Mouse (Mus musculus) A20 (cell line): ENCODE measurements around the gene Col25a1.

Source experiments
- DNase-seq: peaks from one replicate; pipeline ENCODE4 v3.0.0-alpha.2; 2011; ENCODE audit warnings: low read depth, low spot score

Col25a1 gene

DNA sequence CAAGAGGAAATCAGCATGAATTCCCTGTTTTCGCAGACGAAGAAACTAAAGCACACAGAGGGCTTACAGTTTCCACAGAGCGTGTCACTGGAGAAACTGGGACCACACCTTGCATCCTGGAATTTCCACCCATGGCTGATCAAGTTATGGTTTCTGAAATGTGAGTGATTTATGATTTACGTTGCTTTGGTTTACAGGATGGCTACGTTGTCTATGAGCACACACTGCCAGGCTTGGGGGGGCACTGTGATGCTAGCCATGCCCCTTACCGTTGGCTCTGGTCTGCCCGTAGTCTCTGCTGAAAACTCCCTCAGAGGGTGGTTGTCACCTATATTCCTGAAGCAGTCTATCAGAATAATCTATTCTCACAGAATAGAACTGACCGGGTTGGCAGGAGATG, at the start of gene Col25a1:
Gene Col25a1 (plus strand): TSS at position 301 of the 400 bp plus-strand sequence.
- no peak for DNase-seq

- DNase-seq: no peak
Observed at GRCm38 (mm10) chr3:130083312-130083711, 48.0 kb upstream of the Col25a1 start.

DNA sequence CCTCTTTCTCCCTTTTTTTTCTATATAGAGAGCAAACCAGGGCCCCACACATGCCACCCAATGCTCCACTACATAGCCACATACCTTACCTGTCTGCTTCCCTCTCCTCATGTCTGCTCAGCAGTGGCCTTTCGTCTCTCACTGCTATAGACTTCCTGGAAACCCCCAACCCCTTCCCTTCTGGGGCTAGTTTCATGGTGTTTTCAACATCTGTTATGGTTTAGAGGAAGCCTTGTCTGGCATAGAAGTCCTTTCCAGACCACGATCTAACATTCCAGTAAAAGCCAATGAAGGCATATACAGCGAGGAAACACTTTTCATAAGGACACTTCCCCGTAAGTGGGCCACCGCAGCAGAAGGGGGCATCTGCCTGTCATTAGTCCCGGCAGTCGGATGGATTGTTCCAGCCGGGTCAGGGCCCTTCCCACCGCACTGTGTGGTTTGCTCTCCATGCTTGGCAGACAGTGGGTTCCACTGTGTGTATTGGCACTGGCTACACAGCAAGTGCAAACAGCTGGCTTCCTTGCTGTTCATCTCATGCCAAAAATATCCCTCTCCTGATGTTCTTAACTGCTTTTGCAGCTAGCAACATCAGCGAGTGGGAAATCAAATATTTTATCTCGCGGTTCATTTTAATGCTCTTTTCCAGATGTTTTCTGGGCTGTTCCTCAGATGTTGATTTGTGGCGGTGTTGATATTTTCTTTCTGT, 44.8 kb upstream of the Col25a1 start:
- no peak for DNase-seq

DNA sequence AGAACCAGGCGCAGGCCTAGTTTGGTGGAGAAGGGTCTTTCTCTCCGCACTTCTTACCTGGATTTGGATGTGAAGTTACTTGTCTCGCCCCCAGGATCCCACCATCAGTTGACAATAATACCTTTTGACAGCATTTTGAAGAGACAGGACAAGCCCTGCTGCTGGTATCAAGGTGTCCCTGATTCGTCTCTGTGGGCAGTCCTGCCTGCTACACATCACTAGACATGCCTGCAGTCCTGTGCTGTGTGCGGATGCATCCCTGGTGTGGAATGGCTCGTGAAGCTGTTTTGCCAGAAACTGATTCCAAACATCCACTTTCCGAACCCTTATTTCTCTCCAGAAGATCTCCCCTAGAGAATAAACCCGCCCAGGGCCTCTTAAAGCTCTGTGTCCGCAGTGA, 43.8 kb upstream of the Col25a1 start:
- no peak for DNase-seq

GRCm38 (mm10) chr3:130088654-130089053, 42.6 kb upstream of the Col25a1 start:
- no peak for DNase-seq

- no peak for DNase-seq
Observed at GRCm38 (mm10) chr3:130090460-130090859, 40.8 kb upstream of the Col25a1 start.

- no peak for DNase-seq
Observed at GRCm38 (mm10) chr3:130094125-130094704, 37.1 kb upstream of the Col25a1 start.

DNA sequence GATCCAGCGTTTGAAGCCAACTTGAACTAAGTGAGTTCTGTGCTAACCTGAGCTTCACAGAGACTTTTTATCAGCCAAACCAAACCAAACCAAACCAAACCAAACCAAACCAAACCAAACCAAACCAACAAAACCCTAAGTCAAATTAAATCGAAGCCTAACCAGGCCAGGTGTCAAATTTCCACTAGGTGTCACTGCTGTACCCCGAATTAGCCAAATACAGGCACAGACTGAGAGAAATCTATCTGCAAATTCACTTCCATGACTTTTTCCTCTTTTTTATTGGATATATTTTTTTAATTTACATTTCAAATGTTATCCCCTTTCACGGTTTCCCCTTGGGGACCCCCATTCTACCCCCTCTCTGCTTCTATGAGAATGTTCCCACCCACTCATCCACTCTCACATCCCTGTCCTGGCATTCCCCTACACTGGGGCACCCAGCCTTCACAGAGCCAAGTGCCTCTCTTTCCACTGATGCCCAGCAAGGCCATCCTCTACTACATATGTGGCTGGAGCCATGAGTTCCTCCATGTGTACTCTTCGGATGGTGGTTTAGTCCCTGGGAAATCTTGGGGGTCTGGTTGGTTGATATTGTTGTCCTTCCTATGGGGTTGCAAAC, 36.0 kb upstream of the Col25a1 start:
- peak; percentile 41 for DNase-seq

DNA sequence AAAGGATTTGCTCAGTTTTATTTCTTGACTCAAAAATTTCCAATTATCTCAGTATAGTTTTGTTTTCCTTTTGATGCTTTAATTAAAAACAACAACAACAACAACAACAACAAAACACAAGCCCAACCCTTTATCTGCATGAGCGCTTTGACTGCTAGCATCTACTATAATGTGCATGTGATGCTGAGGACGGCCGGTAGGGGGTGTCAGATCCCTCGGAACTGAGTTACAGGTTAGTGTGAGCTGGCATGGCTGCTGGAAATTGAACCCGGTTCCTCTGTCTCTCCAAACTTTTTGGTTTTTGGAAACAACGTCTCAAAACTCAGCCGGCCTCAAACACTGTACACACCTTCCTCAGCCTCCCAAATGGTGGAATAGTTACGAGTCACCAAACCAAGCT, 27.8 kb upstream of the Col25a1 start:
- peak; percentile 63 for DNase-seq

DNA sequence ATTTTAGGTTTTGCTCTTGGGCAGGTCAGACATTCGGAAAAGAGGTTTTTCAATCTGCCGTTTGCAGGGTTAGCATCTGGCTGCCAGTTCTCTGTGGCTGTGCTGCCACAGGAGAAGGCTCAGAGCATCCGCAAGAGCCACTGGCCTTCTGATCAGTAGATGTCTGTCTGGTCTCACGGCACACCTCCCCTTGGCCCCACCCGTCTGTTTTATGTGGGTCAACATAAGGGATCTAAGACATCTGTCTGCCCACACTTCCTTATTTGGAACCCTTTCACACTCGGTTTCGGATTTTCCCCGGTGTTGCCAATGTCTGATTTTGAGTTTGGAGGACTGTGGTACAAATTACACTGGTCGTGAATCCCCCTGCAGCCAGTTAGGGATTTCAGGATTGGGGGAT, 26.8 kb upstream of the Col25a1 start:
- DNase-seq: no peak

DNA sequence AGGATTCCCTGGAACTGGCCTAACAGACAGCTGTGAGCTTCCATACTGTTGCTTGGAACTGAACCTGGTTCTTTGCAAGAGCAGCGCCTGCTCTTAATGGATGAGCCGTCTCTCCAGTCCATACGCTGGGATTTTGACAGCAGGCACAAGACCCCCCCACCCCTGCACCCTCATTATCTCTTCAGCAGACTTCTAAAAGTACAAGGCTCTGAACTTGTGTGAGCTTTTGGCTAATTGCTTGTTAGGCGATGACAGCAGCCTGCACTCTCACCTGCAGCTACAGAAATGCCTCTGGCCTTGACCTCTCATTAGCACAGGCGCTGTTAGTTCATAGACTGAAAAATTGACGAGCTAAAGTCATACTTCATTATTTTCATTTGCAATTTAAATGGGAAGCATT, 14.4 kb upstream of the Col25a1 start:
- DNase-seq: no peak

- no peak for DNase-seq
Observed at GRCm38 (mm10) chr3:130127840-130128239, 3.5 kb upstream of the Col25a1 start.

DNA sequence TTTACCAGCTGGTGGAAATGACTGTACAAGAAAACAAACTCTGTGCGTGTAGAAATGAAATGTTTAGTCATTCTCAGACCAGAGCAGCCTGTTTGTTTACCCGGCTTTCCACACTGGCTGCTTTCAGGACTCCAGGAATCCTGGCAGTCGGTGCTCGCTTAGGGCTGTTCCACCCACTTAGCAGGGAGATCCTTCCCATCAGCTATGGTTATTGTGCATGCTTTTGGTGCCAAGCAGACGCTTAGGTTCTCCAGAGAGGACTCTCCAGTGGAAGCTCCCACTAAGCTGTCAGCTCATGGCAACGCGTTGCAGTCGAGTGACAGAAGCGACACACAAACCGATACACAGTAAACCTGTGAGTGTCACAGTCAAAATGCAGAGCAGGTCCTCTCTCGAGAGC, 2.7 kb upstream of the Col25a1 start:
- DNase-seq: no peak

- DNase-seq: no peak
Observed at GRCm38 (mm10) chr3:130129635-130130206, 1.6 kb upstream of the Col25a1 start.

DNA sequence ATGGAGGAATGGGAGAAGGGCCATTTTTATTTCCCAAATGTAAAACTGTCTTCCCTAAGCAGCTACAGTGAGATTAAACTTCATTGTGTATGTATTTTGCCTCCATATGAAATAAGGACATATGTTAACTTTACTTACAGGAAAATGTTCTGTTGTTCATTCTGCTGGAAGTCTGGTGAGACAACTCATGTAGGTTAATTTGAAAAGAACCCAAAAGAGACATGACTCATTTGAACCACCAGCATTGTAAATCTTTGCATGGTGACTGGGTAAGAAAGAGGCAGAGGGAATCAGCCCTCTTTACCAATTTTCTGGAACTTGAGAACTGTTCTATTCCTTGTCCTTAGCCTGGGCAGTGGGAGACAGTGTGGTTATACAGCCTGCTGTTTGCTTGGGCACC, 5.9 kb downstream of the Col25a1 start:
- no peak for DNase-seq

DNA sequence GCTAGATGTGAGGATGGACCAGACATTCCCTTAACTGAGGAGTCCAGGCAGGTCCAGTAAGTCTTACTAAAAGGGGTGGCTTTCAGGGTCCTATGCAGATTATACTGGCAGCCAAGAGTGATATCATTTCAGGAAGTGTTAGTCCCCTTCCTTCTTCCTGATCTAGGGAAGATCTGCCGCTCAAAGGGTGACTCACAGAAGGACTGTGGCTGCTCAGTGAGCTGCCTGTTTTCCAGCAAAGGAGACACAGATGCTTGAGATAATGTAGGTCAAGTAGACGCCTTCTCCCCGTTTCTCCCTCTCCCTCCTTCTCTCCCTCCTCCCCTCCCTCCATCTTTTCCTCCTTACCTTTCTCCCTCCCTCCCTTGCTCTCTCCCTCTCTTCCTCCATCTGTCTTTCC, 6.3 kb downstream of the Col25a1 start:
- no peak for DNase-seq

DNA sequence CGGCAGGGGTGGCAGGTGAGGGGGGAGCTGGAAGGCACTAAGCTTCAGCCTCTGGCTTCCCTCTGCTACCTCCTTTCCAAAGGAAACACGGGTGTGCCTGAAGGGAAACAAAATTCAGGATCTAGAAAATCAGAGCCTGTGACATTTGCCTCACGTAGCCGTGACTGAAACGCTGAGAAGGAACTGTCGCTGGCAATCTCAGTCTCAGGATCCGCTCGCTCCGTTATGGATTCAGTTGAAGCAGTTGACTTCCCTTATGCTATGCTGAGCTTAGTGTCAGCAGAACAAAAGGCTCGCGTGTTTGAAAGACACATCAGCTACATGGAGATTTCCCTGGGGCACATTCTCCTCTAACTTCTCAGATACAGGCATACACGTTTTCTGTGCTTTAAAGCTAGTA, 14.6 kb downstream of the Col25a1 start:
- no peak for DNase-seq

- DNase-seq: no peak
Observed at GRCm38 (mm10) chr3:130147827-130148226, 16.5 kb downstream of the Col25a1 start.

DNA sequence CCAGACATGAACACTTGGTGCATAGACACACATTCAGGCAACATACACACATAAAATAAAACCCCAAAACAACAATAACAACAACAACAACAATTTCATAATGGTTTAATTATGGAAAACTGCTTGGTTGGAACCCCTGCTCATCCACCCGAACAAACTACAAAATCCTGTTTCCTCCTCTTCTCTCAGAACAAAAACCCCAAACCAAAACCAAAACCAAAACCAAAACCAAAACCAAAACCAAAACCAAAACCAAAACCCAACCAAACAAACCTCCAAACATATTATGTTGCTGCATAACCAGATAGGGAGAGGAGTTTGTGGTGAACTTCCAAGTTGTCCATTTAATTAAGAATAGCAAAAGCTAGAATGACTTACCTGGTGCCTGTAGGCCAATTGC, 17.9 kb downstream of the Col25a1 start:
- DNase-seq: no peak

GRCm38 (mm10) chr3:130153117-130153516, 21.8 kb downstream of the Col25a1 start:
- no peak for DNase-seq

DNA sequence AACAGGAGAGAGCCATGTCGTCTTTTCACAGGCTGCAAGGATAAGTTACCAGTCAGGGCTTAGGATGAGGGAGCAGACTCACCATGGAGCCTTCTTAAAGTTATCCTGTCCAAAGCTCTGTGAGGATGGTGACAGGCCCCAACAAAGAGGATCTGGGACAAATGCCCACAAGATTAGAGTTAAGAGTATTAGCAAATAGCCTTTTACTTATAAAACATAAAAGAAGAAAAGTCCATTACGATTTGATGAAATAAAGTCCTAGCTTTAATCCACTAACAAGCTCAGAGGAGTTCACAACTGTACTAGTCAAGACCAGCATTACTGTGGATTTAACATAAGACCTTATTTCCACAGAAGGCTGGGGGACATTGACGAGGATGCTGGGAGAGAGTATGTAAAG, 26.2 kb downstream of the Col25a1 start:
- no peak for DNase-seq

DNA sequence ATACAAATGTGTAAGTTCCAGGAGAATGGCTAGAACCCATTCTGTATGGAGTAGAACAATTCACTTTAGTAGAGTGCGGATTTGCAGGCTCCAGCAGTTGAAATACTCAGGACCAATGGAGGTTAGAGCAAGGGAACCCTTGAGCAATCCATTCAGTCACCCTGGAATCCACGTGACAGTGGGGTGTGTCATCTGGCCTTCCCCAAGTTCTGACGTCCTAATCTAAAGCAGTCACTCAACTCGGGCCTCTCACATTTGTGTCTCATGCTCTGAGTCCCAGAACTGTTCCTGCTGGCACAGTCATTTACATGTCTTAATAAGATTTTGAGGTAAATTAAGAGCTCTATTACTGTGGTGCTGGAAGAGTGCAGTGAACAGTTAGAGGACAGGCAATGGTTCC, 28.6 kb downstream of the Col25a1 start:
- DNase-seq: no peak

- DNase-seq: no peak
Observed at GRCm38 (mm10) chr3:130160902-130161301, 29.6 kb downstream of the Col25a1 start.
